ENCODE assay signal across 15 mouse cellular contexts in genomic region chr12:31059393-31059853, GRCm38 (mm10). TPM values are rescaled to one million over a fixed set of nuclear protein-coding genes. Genes with fewer than 3 reads are reported as not detected.
DNase-seq lines count a peak whose midpoint lies in the region; ATAC-seq lines count a peak whose summit lies in the region.
"Had no signal": no experiment of that assay in that cellular context is flagged by ENCODE, and none has a peak within 500 bp of the region (broad histone marks: within the 10 kb centered on the region; RNA-seq: fewer than 3 reads in every experiment).

No protein-coding gene starts in this region.

- WGBS in embryonic facial prominence, embryonic 14.5 days, result 38% methylated on average over 8 of the region's 8 CpGs
- WGBS in forebrain, embryonic 10.5 days, result 67% methylated on average over 8 of the region's 8 CpGs

- no peak overlapping the region for H3K9ac ChIP-seq in embryonic facial prominence, embryonic 14.5 days (ENCODE audit: low read depth, low read length)
- H3K9ac ChIP-seq: hindbrain, embryonic 12.5 days had no signal

- H3K4me1 ChIP-seq in embryonic facial prominence, embryonic 14.5 days (ENCODE audit: control insufficient read depth, insufficient read depth, low read length), result no peaks in the 10 kb centered on the region
- H3K4me1 ChIP-seq in forebrain, embryonic 10.5 days, result peaks cover 4% of the 10 kb centered on the region; the same call in 1 of the 2 replicates
- H3K4me1 ChIP-seq: hindbrain, embryonic 12.5 days had no signal

- peak; percentile 16 to 25 for DNase-seq in adrenal gland, postnatal 36 days
- no peak for DNase-seq in adrenal gland, postnatal 14 days
- DNase-seq in 3134 (ENCODE audit: extremely low read depth, insufficient read length, low spot score), result peak; percentile 83
- peak; percentile 41 for DNase-seq in embryonic facial prominence, embryonic 14.5 days (ENCODE audit: low spot score)
- peak; percentile 16 for DNase-seq in lung, postnatal 14 days
- DNase-seq in thymus, postnatal 4 days, result no peak
- no peak for DNase-seq in right cerebral cortex, postnatal 10 days (ENCODE audit: low spot score in 2 of 2)
- DNase-seq in forebrain, embryonic 10.5 days (ENCODE audit: extremely low spot score, low spot score), result no peak
- DNase-seq: B cell, adult 2 months; cerebellum, adult 2 months; layer of hippocampus, adult 9-11 months; liver; thymus, adult 2 months had no signal

- no peak overlapping the region for H3K4me2 ChIP-seq in embryonic facial prominence, embryonic 14.5 days (ENCODE audit: low read depth, low read length)
- H3K4me2 ChIP-seq: hindbrain, embryonic 12.5 days had no signal

- H3K27me3 ChIP-seq in embryonic facial prominence, embryonic 14.5 days (replicated peaks; ENCODE audit: control insufficient read depth, insufficient read depth, low read length), result no peaks in the 10 kb centered on the region
- no peaks in the 10 kb centered on the region for H3K27me3 ChIP-seq in forebrain, embryonic 10.5 days (ENCODE audit: poor library complexity, severe bottlenecking)
- H3K27me3 ChIP-seq: hindbrain, embryonic 12.5 days had no signal

- no peaks in the 10 kb centered on the region for H3K36me3 ChIP-seq in embryonic facial prominence, embryonic 14.5 days (ENCODE audit: control insufficient read depth, insufficient read depth, low read length)
- H3K36me3 ChIP-seq in forebrain, embryonic 10.5 days (replicated peaks), result no peaks in the 10 kb centered on the region
- H3K36me3 ChIP-seq: hindbrain, embryonic 12.5 days had no signal

- H3K4me3 ChIP-seq in embryonic facial prominence, embryonic 14.5 days (ENCODE audit: low read depth, low read length), result no peak overlapping the region
- no peak overlapping the region for H3K4me3 ChIP-seq in forebrain, embryonic 10.5 days
- H3K4me3 ChIP-seq: hindbrain, embryonic 12.5 days had no signal

- no peak for ATAC-seq in embryonic facial prominence, embryonic 14.5 days (ENCODE audit: low read depth)
- ATAC-seq: activated CD4-positive, CD25-positive, alpha-beta regulatory T cell, adult 4 months had no signal

- H3K27ac ChIP-seq in embryonic facial prominence, embryonic 14.5 days (replicated peaks; ENCODE audit: low read depth, low read length), result no peak overlapping the region
- H3K27ac ChIP-seq in forebrain, embryonic 10.5 days, result no peak overlapping the region
- H3K27ac ChIP-seq: hindbrain, embryonic 12.5 days had no signal

- H3K9me3 ChIP-seq in embryonic facial prominence, embryonic 14.5 days (ENCODE audit: control insufficient read depth, low read length), result no peaks in the 10 kb centered on the region
- H3K9me3 ChIP-seq in forebrain, embryonic 10.5 days, result no peaks in the 10 kb centered on the region
- H3K9me3 ChIP-seq: hindbrain, embryonic 12.5 days had no signal

RNA-seq across cellular contexts. Expression of gene Fam110c, which starts 14.2 kb away (rescaled TPM):
- under 1 TPM; 0.66 to 0.72 TPM for total RNA-seq in adrenal gland, postnatal 36 days (2021)
- total RNA-seq in adrenal gland, postnatal 14 days (2021), result 0.38 and 0.48 TPM in 2 replicates
- polyA plus RNA-seq in embryonic facial prominence, embryonic 14.5 days (2014; fragmentation: Nextera tagmentation; extraction: Ambion mirVana), result 0.63 and 0.67 TPM in 2 replicates
- polyA plus RNA-seq in forebrain, embryonic 10.5 days (2016; fragmentation: Nextera tagmentation; extraction: Ambion mirVana), result 0.14 and 0.45 TPM in 2 replicates
- polyA plus RNA-seq: activated CD4-positive, CD25-positive, alpha-beta regulatory T cell, adult 4 months had no signal

Comparison
In these comparisons a context has a peak if more than half of its experiments do, and no peak if none do; other contexts are left out.
1. DNase-seq: peak in adrenal gland, postnatal 36 days (2 of 2), 3134 (single experiment), embryonic facial prominence, embryonic 14.5 days (single experiment) and lung, postnatal 14 days (single experiment); none in adrenal gland, postnatal 14 days (single experiment), thymus, postnatal 4 days (single experiment), right cerebral cortex, postnatal 10 days (0 of 2) and forebrain, embryonic 10.5 days (single experiment).